In the genomic region with DNA sequence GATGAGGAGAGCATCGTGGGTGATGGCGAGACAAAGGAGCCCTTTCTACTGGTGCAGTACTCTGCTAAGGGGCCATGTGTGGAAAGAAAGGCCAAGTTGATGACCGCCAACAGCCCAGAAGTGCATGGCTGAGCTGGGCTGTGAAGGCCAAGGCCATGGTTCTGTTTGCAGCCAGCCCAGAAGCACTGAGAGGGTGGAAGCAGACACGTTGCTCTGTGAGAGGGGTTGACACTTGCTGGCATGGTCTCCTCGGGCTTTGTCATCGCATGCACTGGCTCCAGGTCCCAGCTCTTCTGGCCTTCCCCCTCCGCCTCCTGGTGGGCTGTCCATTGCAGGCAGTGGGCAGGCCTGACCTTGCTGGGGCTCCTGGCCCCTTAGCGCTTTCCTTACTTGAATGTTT, we compare ENCODE assay signal across 13 mouse cellular contexts. TPM values are rescaled to one million over a fixed set of nuclear protein-coding genes. Genes with fewer than 3 reads are reported as not detected.
DNase-seq lines count a peak whose midpoint lies in the region; ATAC-seq and TF ChIP-seq lines count a peak whose summit lies in the region.
"Had no signal": no experiment of that assay in that cellular context is flagged by ENCODE, and none has a peak within 500 bp of the region (broad histone marks: within the 10 kb centered on the region; RNA-seq: fewer than 3 reads in every experiment).

No protein-coding gene starts in this region.

- no peak overlapping the region for H3K4me2 ChIP-seq in limb, embryonic 13.5 days (replicated peaks)
- H3K4me2 ChIP-seq: intestine, embryonic 15.5 days had no signal

- 0 out of 2 replicates have a peak, but pooled peaks have one; percentile 4 for TF ChIP-seq CTCF in thymus, adult 2 months (IDR thresholded peaks at IDR 0.05; ENCODE audit: borderline replicate concordance, control insufficient read depth, extremely low read depth, insufficient read depth, low read length, poor library complexity)

- intact Hi-C loops in heart, postnatal 10 days (cut with DNase I): loop anchor here (5.0 kb wide), 1 partner anchor 35 kb away; no protein-coding TSS in a partner anchor

- no peaks in the 10 kb centered on the region for H3K9me3 ChIP-seq in limb, embryonic 13.5 days
- H3K9me3 ChIP-seq: intestine, embryonic 15.5 days had no signal

- ATAC-seq in limb, embryonic 13.5 days (ENCODE audit: low FRiP score, low read depth): no peak
- ATAC-seq: intestine, embryonic 15.5 days had no signal

- peak overlapping the region; percentile 51 for H3K27ac ChIP-seq in thymus, adult 2 months (ENCODE audit: control insufficient read depth, insufficient read depth, low read length)
- 0 out of 2 replicates have a peak overlapping the region, but pooled peaks have one; percentile 15 for H3K27ac ChIP-seq in limb, embryonic 13.5 days
- H3K27ac ChIP-seq: intestine, embryonic 15.5 days had no signal

- TF ChIP-seq POLR2A in thymus, adult 2 months (IDR thresholded peaks at IDR 0.05; ENCODE audit: control insufficient read depth, extremely low read depth, insufficient read depth, low read length, poor library complexity): no peak

- DNase-seq in heart, adult 11 months: peak; percentile 90
- no peak for DNase-seq in heart, postnatal 10 days
- no peak for DNase-seq in thymus, adult 2 months
- no peak for DNase-seq in thymus, postnatal 0 days (ENCODE audit: low spot score)
- no peak for DNase-seq in right cerebral cortex, postnatal 14 days
- no peak for DNase-seq in urinary bladder, postnatal 4 days (ENCODE audit: low spot score in 2 of 2)
- DNase-seq in yolk sac, embryonic 10.5 days (ENCODE audit: low spot score): no peak
- DNase-seq: embryo, embryonic 11 days; gastrocnemius, postnatal 25 days; lung, adult 2 months had no signal

- 93% methylated on average over 8 of the region's 8 CpGs for WGBS in thymus, adult 2 months
- 87% methylated on average over 8 of the region's 8 CpGs for WGBS in limb, embryonic 13.5 days

- peaks cover 55% of the 10 kb centered on the region for H3K4me1 ChIP-seq in thymus, adult 2 months (replicated peaks; ENCODE audit: control insufficient read depth, insufficient read depth, low read length)
- peaks cover 37% of the 10 kb centered on the region for H3K4me1 ChIP-seq in limb, embryonic 13.5 days

- H3K4me3 ChIP-seq in thymus, adult 2 months (ENCODE audit: control insufficient read depth, insufficient read depth, low read length): no peak overlapping the region
- no peak overlapping the region for H3K4me3 ChIP-seq in limb, embryonic 13.5 days
- H3K4me3 ChIP-seq: intestine, embryonic 15.5 days had no signal

- H3K36me3 ChIP-seq in thymus, adult 2 months (ENCODE audit: control insufficient read depth, insufficient read depth, low read length): peaks cover 10% of the 10 kb centered on the region
- H3K36me3 ChIP-seq in limb, embryonic 13.5 days: peaks cover 67% of the 10 kb centered on the region

- H3K27me3 ChIP-seq in thymus, adult 2 months (ENCODE audit: control insufficient read depth, insufficient read depth, low read length): no peaks in the 10 kb centered on the region
- no peaks in the 10 kb centered on the region for H3K27me3 ChIP-seq in limb, embryonic 13.5 days
- H3K27me3 ChIP-seq: CH12.LX; intestine, embryonic 15.5 days had no signal

- H3K9ac ChIP-seq in limb, embryonic 13.5 days: 0 out of 2 replicates have a peak overlapping the region, but pooled peaks have one; percentile 4
- H3K9ac ChIP-seq: intestine, embryonic 15.5 days had no signal

RNA-seq across cellular contexts. Expression of a gene that starts 6.5 kb away (rescaled TPM):
- 10 to 100 TPM; 39.9 to 42.8 TPM for total RNA-seq in heart, postnatal 10 days (2021)
- polyA plus RNA-seq in thymus, adult 2 months (2012; rRNA removed): 107 TPM in 2 replicates
- polyA plus RNA-seq in thymus, postnatal 0 days (2015; fragmentation: Nextera tagmentation; extraction: Ambion mirVana): 36.7 and 38.5 TPM in 2 replicates
- polyA plus RNA-seq in limb, embryonic 13.5 days (2015; fragmentation: Nextera tagmentation; extraction: Ambion mirVana): 103 and 105 TPM in 2 replicates

RNA-seq across cellular contexts. Expression of a gene that starts 11.7 kb away (rescaled TPM):
- 10 to 100 TPM; 45.9 to 47.7 TPM for total RNA-seq in heart, postnatal 10 days (2021)
- 78.6 and 85.4 TPM in 2 replicates for polyA plus RNA-seq in thymus, adult 2 months (2012; rRNA removed)
- polyA plus RNA-seq in thymus, postnatal 0 days (2015; fragmentation: Nextera tagmentation; extraction: Ambion mirVana): 46.4 and 51.8 TPM in 2 replicates
- polyA plus RNA-seq in limb, embryonic 13.5 days (2015; fragmentation: Nextera tagmentation; extraction: Ambion mirVana): 44.0 and 44.8 TPM in 2 replicates
